Mouse (Mus musculus) midbrain, postnatal 0 days (tissue): ENCODE measurements around the gene Pak4. TPM values are rescaled to one million over a fixed set of nuclear protein-coding genes. Genes with fewer than 3 reads are reported as not detected.

Source experiments
- ATAC-seq: fragments of 200-750 bp; cut with Nextera tagmentation; 2 replicates; pipeline ENCODE4 v1.8.0; 2017; ENCODE audit warnings: moderate number of reproducible peaks, mild to moderate bottlenecking, moderate TSS enrichment, moderate library complexity; ENCODE audit not compliant: low FRiP score
- DNase-seq: peaks from one replicate; pipeline ENCODE4 v3.0.0-alpha.2; 2015; ENCODE audit warnings: low spot score
- H3K27ac ChIP-seq: fragments of 300-500 bp; sonication (generic); 2 replicates; pipeline ENCODE4 v1.5.1; 2014; ENCODE audit warnings: low read depth, mild to moderate bottlenecking, low read length, mixed read lengths
- H3K27me3 ChIP-seq: fragments of 300-500 bp; sonication (generic); 2 replicates; pipeline ENCODE4 v1.6.1; 2014; ENCODE audit warnings: low read length, control low read depth, mixed read lengths; ENCODE audit not compliant: insufficient read depth
- H3K36me3 ChIP-seq: fragments of 300-500 bp; sonication (generic); 2 replicates; pipeline ENCODE4 v1.6.1; 2014; ENCODE audit warnings: low read length, control low read depth, mixed read lengths; ENCODE audit not compliant: insufficient read depth
- H3K4me1 ChIP-seq: fragments of 300-500 bp; sonication (generic); 2 replicates; pipeline ENCODE4 v1.6.1; 2014; ENCODE audit warnings: mild to moderate bottlenecking, control low read depth, antibody characterized with exemption, low read length, mixed read lengths; ENCODE audit not compliant: insufficient read depth
- H3K4me2 ChIP-seq: fragments of 300-500 bp; sonication (generic); 2 replicates; pipeline ENCODE4 v1.6.1; 2014; ENCODE audit warnings: low read depth, mild to moderate bottlenecking, low read length, mixed read lengths; ENCODE audit not compliant: poor library complexity, severe bottlenecking
- H3K4me3 ChIP-seq: fragments of 300-500 bp; sonication (generic); 2 replicates; pipeline ENCODE4 v1.5.1; 2014; ENCODE audit warnings: low read depth, mild to moderate bottlenecking, low read length, moderate library complexity
- H3K9ac ChIP-seq: fragments of 300-500 bp; sonication (generic); replicated peaks from 2 replicates; pipeline ENCODE4 v1.6.1; 2014; ENCODE audit warnings: mild to moderate bottlenecking, low read length, moderate library complexity, mixed read lengths; ENCODE audit not compliant: poor library complexity, severe bottlenecking
- H3K9me3 ChIP-seq: fragments of 300-500 bp; sonication (generic); 2 replicates; pipeline ENCODE4 v1.6.1; 2016; ENCODE audit warnings: low read length, control low read depth
- CTCF ChIP-seq: IDR thresholded peaks from 2 replicates; pipeline ENCODE4 v1.5.1; 2016; ENCODE audit warnings: antibody characterized with exemption, mild to moderate bottlenecking
- WGBS: fragments of 180-500 bp; shearing (Covaris S2); extraction: QIAGEN DNeasy Blood & Tissue Kit; methylation state at CpG from one replicate; pipeline ENCODE4 v1.1.7; 2014; 5-methylcytosine and 5-hydroxymethylcytosine counted together
- polyA plus RNA-seq: library from polyadenylated mRNA; unstranded; fragments of >200 nt; fragmentation: Nextera tagmentation; extraction: Ambion mirVana; gene quantifications from 2 replicates; pipeline ENCODE4 v1.2.1, GENCODE M21; 2015
- total RNA-seq: library from RNA; depleted of rRNA; stranded (reverse); fragments of >200 nt; gene quantifications from 2 replicates; pipeline ENCODE4 v1.2.3, GENCODE M21; 2014

The Pak4 gene
- total and polyA plus RNA-seq, 2 experiments from 2014 or later: 8.9 to 19.8 TPM

GRCm38 (mm10) chr7:28578543-28579053 lies 19.4 kb downstream of the Pak4 start:
- Histone ChIP-seq H3K4me1 (no peaks in the 10 kb centered on the region), H3K27ac (no peak overlapping the region), H3K9ac (no peak overlapping the region), H3K4me3 (no peak overlapping the region), H3K27me3 (no peaks in the 10 kb centered on the region), H3K36me3 (no peaks in the 10 kb centered on the region), H3K9me3 (no peaks in the 10 kb centered on the region), H3K4me2 (no peak overlapping the region)
- DNase-seq (no peak), ATAC-seq (no peak)
- TF ChIP-seq CTCF: no peak
- 87% methylated on average over 5 of the region's 5 CpGs for whole genome bisulfite sequencing

GRCm38 (mm10) chr7:28577826-28578542 lies 20.0 kb downstream of the Pak4 start:
- H3K36me3 ChIP-seq: no peaks in the 10 kb centered on the region
- H3K4me1 ChIP-seq: no peaks in the 10 kb centered on the region
- H3K9ac ChIP-seq: no peak overlapping the region
- no peak overlapping the region for H3K4me3 ChIP-seq
- no peak overlapping the region for H3K4me2 ChIP-seq
- 90% methylated on average over 9 of the region's 9 CpGs for WGBS
- TF ChIP-seq CTCF: no peak
- H3K9me3 ChIP-seq: no peaks in the 10 kb centered on the region
- H3K27me3 ChIP-seq: no peaks in the 10 kb centered on the region
- H3K27ac ChIP-seq: no peak overlapping the region
- no peak for ATAC-seq
- no peak for DNase-seq

GRCm38 (mm10) chr7:28576271-28576914 lies 21.6 kb downstream of the Pak4 start:
- WGBS: 76% methylated on average over 5 of the region's 5 CpGs
- Histone ChIP-seq H3K4me3 (no peak overlapping the region), H3K4me1 (no peaks in the 10 kb centered on the region), H3K4me2 (no peak overlapping the region), H3K9me3 (no peaks in the 10 kb centered on the region), H3K36me3 (no peaks in the 10 kb centered on the region), H3K27ac (no peak overlapping the region), H3K9ac (no peak overlapping the region), H3K27me3 (no peaks in the 10 kb centered on the region)
- TF ChIP-seq CTCF: no peak
- DNase-seq (peak; percentile 64), ATAC-seq (0 out of 2 replicates have a peak, but pooled peaks have one; percentile 32)

GRCm38 (mm10) chr7:28575597-28575996 lies 22.4 kb downstream of the Pak4 start:
- Histone ChIP-seq H3K27me3 (no peaks in the 10 kb centered on the region), H3K4me1 (no peaks in the 10 kb centered on the region), H3K9me3 (no peaks in the 10 kb centered on the region), H3K27ac (no peak overlapping the region), H3K4me3 (no peak overlapping the region), H3K4me2 (no peak overlapping the region), H3K36me3 (no peaks in the 10 kb centered on the region), H3K9ac (no peak overlapping the region)
- DNase-seq (no peak), ATAC-seq (no peak)
- TF ChIP-seq CTCF: no peak
- 96% methylated on average over 11 of the region's 11 CpGs for WGBS

- no peak overlapping the region for H3K27ac ChIP-seq
- no peak for TF ChIP-seq CTCF
- H3K27me3 ChIP-seq: no peaks in the 10 kb centered on the region
- no peak for ATAC-seq
- WGBS: 96% methylated on average over 3 of the region's 3 CpGs
- no peak overlapping the region for H3K9ac ChIP-seq
- no peak overlapping the region for H3K4me2 ChIP-seq
- H3K4me3 ChIP-seq: no peak overlapping the region
- peaks cover 3% of the 10 kb centered on the region; the same call in 1 of the 2 replicates for H3K36me3 ChIP-seq
- no peaks in the 10 kb centered on the region for H3K4me1 ChIP-seq
- no peaks in the 10 kb centered on the region for H3K9me3 ChIP-seq
- DNase-seq: no peak
Measured at GRCm38 (mm10) chr7:28573236-28573635, 24.7 kb downstream of the Pak4 start.

- Histone ChIP-seq H3K9ac (no peak overlapping the region), H3K4me3 (no peak overlapping the region), H3K9me3 (no peaks in the 10 kb centered on the region), H3K27ac (no peak overlapping the region), H3K27me3 (no peaks in the 10 kb centered on the region), H3K4me2 (no peak overlapping the region), H3K4me1 (no peaks in the 10 kb centered on the region), H3K36me3 (peaks cover 5% of the 10 kb centered on the region)
- no peak for ATAC-seq
- DNase-seq: no peak
- WGBS: 92% methylated on average over 5 of the region's 5 CpGs
- no peak for TF ChIP-seq CTCF
Measured at GRCm38 (mm10) chr7:28572689-28573088, 25.3 kb downstream of the Pak4 start.
